Mouse (Mus musculus) G1E (cell line): ENCODE measurements at regions not wholly inside any gene's neighbourhood (a gene's known extent, or its start where the extent isn't known, plus 50 kb on each side); places are given as distances from the start of the nearest gene placed in this dataset.

Experiments used
- CTCF ChIP-seq: IDR thresholded peaks from 2 replicates; pipeline ENCODE4 v1.5.1; 2012; ENCODE audit warnings: low read depth, low read length, inconsistent platforms, mixed read lengths
- GATA1 ChIP-seq: IDR thresholded peaks from 2 replicates; pipeline ENCODE4 v1.6.1; 2012; ENCODE audit warnings: borderline replicate concordance, low read length, inconsistent platforms, mixed read lengths

GRCm38 (mm10) chr19:14788630-14789029 is 190.8 kb upstream of the Tle4 start:
- no peak for TF ChIP-seq CTCF
- TF ChIP-seq GATA1: no peak
